Comparison of ENCODE assay signal across 19 mouse cellular contexts in the genomic region with DNA sequence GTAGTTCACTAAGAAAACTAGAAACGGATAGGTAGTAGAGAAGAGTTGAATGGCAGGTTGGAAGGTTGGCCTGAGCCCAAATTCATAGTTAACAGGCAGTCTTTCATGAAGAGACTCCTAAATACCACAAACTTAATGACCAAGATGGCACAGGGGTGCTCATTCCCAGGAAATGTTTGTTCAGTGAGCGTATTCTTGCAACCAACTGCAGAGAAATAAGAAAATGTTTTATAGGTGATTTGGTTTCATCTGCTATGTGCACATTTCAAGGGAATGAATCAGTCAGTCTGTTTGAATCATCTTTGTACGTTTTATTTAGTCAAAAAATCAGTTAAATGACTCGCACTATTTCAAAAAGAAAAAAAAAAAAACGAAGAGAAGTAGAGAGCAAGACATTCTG. TPM values are rescaled to one million over a fixed set of nuclear protein-coding genes. Genes with fewer than 3 reads are reported as not detected.
DNase-seq lines count a peak whose midpoint lies in the region; TF ChIP-seq lines count a peak whose summit lies in the region.
"Had no signal": no experiment of that assay in that cellular context is flagged by ENCODE, and none has a peak within 500 bp of the region (broad histone marks: within the 10 kb centered on the region; RNA-seq: fewer than 3 reads in every experiment).

No protein-coding gene starts in this region.

- peak; percentile 30 for DNase-seq in kidney, adult 2 months
- DNase-seq in kidney, adult 9 months: no peak
- DNase-seq in 3134 (ENCODE audit: extremely low read depth, insufficient read length, low spot score) (peak; percentile 45), NIH3T3 (ENCODE audit: low read depth) (peak; percentile 45)
- DNase-seq in adrenal gland, postnatal 4 days (ENCODE audit: low spot score in 2 of 2): no peak
- no peak for DNase-seq in thymus, postnatal 14 days
- DNase-seq: adrenal gland, adult 2 months; adrenal gland, postnatal 14 days; cerebellum, adult 11-12 months; cerebellum, adult 8-10 months; cerebellum, postnatal 10 days; forebrain, postnatal 0 days; gastrocnemius, adult 2 months; gastrocnemius, postnatal 14 days; heart, adult 11 months had no signal

- H3K4me1 ChIP-seq in kidney, adult 2 months (ENCODE audit: control insufficient read depth, insufficient read depth, low read length): peaks cover 13% of the 10 kb centered on the region
- H3K4me1 ChIP-seq: hindbrain, embryonic 12.5 days; hindbrain, embryonic 15.5 days; intestine, embryonic 15.5 days had no signal

- WGBS in kidney, adult 2 months: 67% methylated on average over 5 of the region's 5 CpGs

- H3K36me3 ChIP-seq in kidney, adult 2 months (ENCODE audit: control insufficient read depth, insufficient read depth, low read length): peaks cover 4% of the 10 kb centered on the region
- H3K36me3 ChIP-seq: hindbrain, embryonic 12.5 days; hindbrain, embryonic 15.5 days; intestine, embryonic 15.5 days had no signal

- H3K4me3 ChIP-seq in kidney, adult 2 months (ENCODE audit: insufficient read depth, low read depth, low read length): no peak overlapping the region
- H3K4me3 ChIP-seq: gastrocnemius, adult 2 months; hindbrain, embryonic 12.5 days; hindbrain, embryonic 15.5 days; intestine, embryonic 15.5 days had no signal

- TF ChIP-seq CTCF in kidney, adult 2 months (conservative IDR thresholded peaks at IDR 0.05; ENCODE audit: insufficient read depth, insufficient read length, low read depth, low read length): no peak

- peak overlapping the region; percentile 56; the same call in 1 of the 2 replicates for H3K27ac ChIP-seq in kidney, adult 2 months (ENCODE audit: insufficient read depth, low read depth, low read length)
- H3K27ac ChIP-seq: gastrocnemius, adult 2 months; hindbrain, embryonic 12.5 days; hindbrain, embryonic 15.5 days; intestine, embryonic 15.5 days had no signal

- H3K27me3 ChIP-seq in kidney, adult 2 months (replicated peaks; ENCODE audit: control insufficient read depth, insufficient read depth, low read length): no peaks in the 10 kb centered on the region
- H3K27me3 ChIP-seq: hindbrain, embryonic 12.5 days; hindbrain, embryonic 15.5 days; intestine, embryonic 15.5 days had no signal

- no peak for TF ChIP-seq POLR2A in kidney, adult 2 months (IDR thresholded peaks at IDR 0.05; ENCODE audit: low read depth, low read length)

RNA-seq across cellular contexts. Expression of gene Met, which starts 21.6 kb away (rescaled TPM):
- polyA plus RNA-seq in kidney, adult 2 months (2012; rRNA removed): 31.1 and 36.6 TPM in 2 replicates
- 10 to 100 TPM; 10.3 to 10.6 TPM for total RNA-seq in adrenal gland, postnatal 4 days (2021)
- total RNA-seq: MEL had no signal

Comparison
In these comparisons a context has a peak if more than half of its experiments do, and no peak if none do; other contexts are left out.
1. DNase-seq: peak in kidney, adult 2 months (single experiment), 3134 (single experiment) and NIH3T3 (single experiment); none in kidney, adult 9 months (single experiment), adrenal gland, postnatal 4 days (0 of 2) and thymus, postnatal 14 days (single experiment).